Mouse (Mus musculus): ENCODE measurements at regions not wholly inside any gene's neighbourhood (a gene's known extent, or its start where the extent isn't known, plus 50 kb on each side); places are given as distances from the start of the nearest gene placed in this dataset.

GRCm38 (mm10) chr9:112951567-112951966 lies 715.8 kb upstream of the Arpp21 start:
- Histone ChIP-seq H3K36me3 (no peaks in the 10 kb centered on the region), H3K9me3 (replicated peaks) (no peaks in the 10 kb centered on the region), H3K4me1 (no peaks in the 10 kb centered on the region), H3K27me3 (ENCODE audit: low read depth, poor library complexity, severe bottlenecking) (no peaks in the 10 kb centered on the region), H3K4me3 (no peak overlapping the region), H3K27ac (no peak overlapping the region)
- WGBS = 77% methylated on average over 1 of the region's 1 CpGs
- DNase-seq (ENCODE audit: low spot score) = no peak

GRCm38 (mm10) chr9:112950056-112950455 lies 714.3 kb upstream of the Arpp21 start:
- Histone ChIP-seq H3K27ac (no peak overlapping the region), H3K36me3 (no peaks in the 10 kb centered on the region), H3K27me3 (ENCODE audit: low read depth, poor library complexity, severe bottlenecking) (no peaks in the 10 kb centered on the region), H3K9me3 (replicated peaks) (no peaks in the 10 kb centered on the region), H3K4me3 (no peak overlapping the region), H3K4me1 (no peaks in the 10 kb centered on the region)
- DNase-seq (ENCODE audit: low spot score) = no peak
- WGBS = 78% methylated on average over 2 of the region's 2 CpGs

GRCm38 (mm10) chr9:112938781-112939180 lies 703.0 kb upstream of the Arpp21 start:
- Histone ChIP-seq H3K4me3 (no peak overlapping the region), H3K4me1 (no peaks in the 10 kb centered on the region), H3K27ac (no peak overlapping the region), H3K36me3 (no peaks in the 10 kb centered on the region), H3K27me3 (ENCODE audit: low read depth, poor library complexity, severe bottlenecking) (no peaks in the 10 kb centered on the region), H3K9me3 (replicated peaks) (no peaks in the 10 kb centered on the region)
- DNase-seq (ENCODE audit: low spot score) = no peak

- H3K9me3 ChIP-seq (replicated peaks) = no peaks in the 10 kb centered on the region
- WGBS = 81% methylated on average over 6 of the region's 6 CpGs
- H3K4me1 ChIP-seq = no peaks in the 10 kb centered on the region
- no peaks in the 10 kb centered on the region for H3K36me3 ChIP-seq
- no peak overlapping the region for H3K4me3 ChIP-seq
- no peaks in the 10 kb centered on the region for H3K27me3 ChIP-seq (ENCODE audit: low read depth, poor library complexity, severe bottlenecking)
- H3K27ac ChIP-seq = no peak overlapping the region
- DNase-seq (ENCODE audit: low spot score) = no peak
These were observed 673.8 kb upstream of the Arpp21 start for GRCm38 (mm10) chr9:112909311-112910101.

GRCm38 (mm10) chr9:112905955-112906354 lies 670.2 kb upstream of the Arpp21 start:
- Histone ChIP-seq H3K36me3 (no peaks in the 10 kb centered on the region), H3K9me3 (replicated peaks) (no peaks in the 10 kb centered on the region), H3K4me1 (no peaks in the 10 kb centered on the region), H3K4me3 (no peak overlapping the region), H3K27ac (no peak overlapping the region), H3K27me3 (ENCODE audit: low read depth, poor library complexity, severe bottlenecking) (no peaks in the 10 kb centered on the region)
- no peak for DNase-seq (ENCODE audit: low spot score)
- WGBS = 87% methylated on average over 6 of the region's 6 CpGs

GRCm38 (mm10) chr9:112864921-112865320 lies 629.2 kb upstream of the Arpp21 start:
- Histone ChIP-seq H3K4me3 (no peak overlapping the region), H3K36me3 (no peaks in the 10 kb centered on the region), H3K27ac (no peak overlapping the region), H3K9me3 (replicated peaks) (no peaks in the 10 kb centered on the region), H3K27me3 (ENCODE audit: low read depth, poor library complexity, severe bottlenecking) (no peaks in the 10 kb centered on the region), H3K4me1 (no peaks in the 10 kb centered on the region)
- 61% methylated on average over 1 of the region's 1 CpGs for WGBS
- no peak for DNase-seq (ENCODE audit: low spot score)

GRCm38 (mm10) chr9:112861136-112861535 lies 625.4 kb upstream of the Arpp21 start:
- Histone ChIP-seq H3K36me3 (no peaks in the 10 kb centered on the region), H3K4me3 (no peak overlapping the region), H3K27ac (no peak overlapping the region), H3K9me3 (replicated peaks) (no peaks in the 10 kb centered on the region), H3K4me1 (no peaks in the 10 kb centered on the region), H3K27me3 (ENCODE audit: low read depth, poor library complexity, severe bottlenecking) (no peaks in the 10 kb centered on the region)
- WGBS = 55% methylated on average over 8 of the region's 8 CpGs
- no peak for DNase-seq (ENCODE audit: low spot score)

GRCm38 (mm10) chr9:112860307-112860893 lies 624.7 kb upstream of the Arpp21 start:
- no peaks in the 10 kb centered on the region for H3K4me1 ChIP-seq
- H3K27me3 ChIP-seq (ENCODE audit: low read depth, poor library complexity, severe bottlenecking) = no peaks in the 10 kb centered on the region
- H3K4me3 ChIP-seq = no peak overlapping the region
- no peaks in the 10 kb centered on the region for H3K36me3 ChIP-seq
- 89% methylated on average over 3 of the region's 3 CpGs for WGBS
- no peak overlapping the region for H3K27ac ChIP-seq
- H3K9me3 ChIP-seq (replicated peaks) = no peaks in the 10 kb centered on the region
- DNase-seq (ENCODE audit: low spot score) = no peak

GRCm38 (mm10) chr9:112841473-112841872 lies 605.7 kb upstream of the Arpp21 start:
- H3K27me3 ChIP-seq (ENCODE audit: low read depth, poor library complexity, severe bottlenecking) = no peaks in the 10 kb centered on the region
- H3K36me3 ChIP-seq = no peaks in the 10 kb centered on the region
- H3K4me1 ChIP-seq = no peaks in the 10 kb centered on the region
- no peak for DNase-seq (ENCODE audit: low spot score)
- H3K9me3 ChIP-seq (replicated peaks) = no peaks in the 10 kb centered on the region
- H3K4me3 ChIP-seq = no peak overlapping the region
- no peak overlapping the region for H3K27ac ChIP-seq
- 60% methylated on average over 6 of the region's 6 CpGs for WGBS

- Histone ChIP-seq H3K36me3 (no peaks in the 10 kb centered on the region), H3K27me3 (ENCODE audit: low read depth, poor library complexity, severe bottlenecking) (no peaks in the 10 kb centered on the region), H3K4me1 (no peaks in the 10 kb centered on the region), H3K9me3 (replicated peaks) (no peaks in the 10 kb centered on the region), H3K4me3 (no peak overlapping the region), H3K27ac (no peak overlapping the region)
- DNase-seq (ENCODE audit: low spot score) = no peak
- WGBS = 84% methylated on average over 7 of the region's 7 CpGs
These were observed 603.5 kb upstream of the Arpp21 start for GRCm38 (mm10) chr9:112839071-112839793.

GRCm38 (mm10) chr9:112837563-112837962 lies 601.8 kb upstream of the Arpp21 start:
- DNase-seq (ENCODE audit: low spot score) = no peak
- no peaks in the 10 kb centered on the region for H3K9me3 ChIP-seq (replicated peaks)
- WGBS = 92% methylated on average over 2 of the region's 2 CpGs

GRCm38 (mm10) chr9:112834441-112835245 lies 598.9 kb upstream of the Arpp21 start:
- no peak for DNase-seq (ENCODE audit: low spot score)
- 92% methylated on average over 5 of the region's 5 CpGs for WGBS
- H3K9me3 ChIP-seq (replicated peaks) = no peaks in the 10 kb centered on the region
- no peaks in the 10 kb centered on the region for H3K27me3 ChIP-seq (ENCODE audit: low read depth, poor library complexity, severe bottlenecking)
- no peak overlapping the region for H3K27ac ChIP-seq
- no peaks in the 10 kb centered on the region for H3K36me3 ChIP-seq
- H3K4me1 ChIP-seq = no peaks in the 10 kb centered on the region; the same call in 1 of the 2 replicates
- no peak overlapping the region for H3K4me3 ChIP-seq

More at GRCm38 (mm10) chr9:112837563-112837962, 601.8 kb upstream of the Arpp21 start:
- no peak overlapping the region for H3K27ac ChIP-seq
- H3K36me3 ChIP-seq = no peaks in the 10 kb centered on the region
- no peaks in the 10 kb centered on the region for H3K4me1 ChIP-seq
- H3K4me3 ChIP-seq = no peak overlapping the region
- H3K27me3 ChIP-seq (ENCODE audit: low read depth, poor library complexity, severe bottlenecking) = no peaks in the 10 kb centered on the region

Measured in limb, embryonic 10.5 days (tissue).